Mouse (Mus musculus) liver, embryonic 12.5 days (tissue): Measurements from ENCODE around the gene Map3k20. TPM values are rescaled to one million over a fixed set of nuclear protein-coding genes. Genes with fewer than 3 reads are reported as not detected.

Source experiments
- ATAC-seq: fragments of 200-750 bp; cut with Nextera tagmentation; 2 replicates; pipeline ENCODE4 v1.8.0; 2017; ENCODE audit warnings: moderate number of reproducible peaks, mild to moderate bottlenecking, moderate library complexity
- H3K27ac ChIP-seq: fragments of 300-500 bp; sonication (generic); 2 replicates; pipeline ENCODE4 v1.5.1; 2016; ENCODE audit warnings: mild to moderate bottlenecking
- H3K27me3 ChIP-seq: fragments of 300-500 bp; sonication (generic); replicated peaks from 2 replicates; pipeline ENCODE4 v1.6.1; 2016; ENCODE audit warnings: mild to moderate bottlenecking, moderate library complexity
- H3K36me3 ChIP-seq: fragments of 300-500 bp; sonication (generic); 2 replicates; pipeline ENCODE4 v1.6.1; 2016; ENCODE audit warnings: mild to moderate bottlenecking, moderate library complexity
- H3K4me1 ChIP-seq: fragments of 300-500 bp; sonication (generic); 2 replicates; pipeline ENCODE4 v1.6.1; 2016
- H3K4me2 ChIP-seq: fragments of 300-500 bp; sonication (generic); 2 replicates; pipeline ENCODE4 v1.6.1; 2016; ENCODE audit warnings: mild to moderate bottlenecking, moderate library complexity
- H3K4me3 ChIP-seq: fragments of 300-500 bp; sonication (generic); 2 replicates; pipeline ENCODE4 v1.5.1; 2016; ENCODE audit warnings: mild to moderate bottlenecking, moderate library complexity
- H3K9ac ChIP-seq: fragments of 300-500 bp; sonication (generic); 2 replicates; pipeline ENCODE4 v1.6.1; 2016; ENCODE audit warnings: mild to moderate bottlenecking, moderate library complexity
- H3K9me3 ChIP-seq: fragments of 300-500 bp; sonication (generic); replicated peaks from 2 replicates; pipeline ENCODE4 v1.6.1; 2016; ENCODE audit warnings: mild to moderate bottlenecking, moderate library complexity
- WGBS: fragments of 180-500 bp; shearing (Covaris S2); methylation state at CpG from one replicate; pipeline ENCODE4 v1.1.7; 2016; ENCODE audit not compliant: insufficient replicate concordance; 5-methylcytosine and 5-hydroxymethylcytosine counted together
- polyA plus RNA-seq: library from polyadenylated mRNA; unstranded; fragments of >200 nt; fragmentation: Nextera tagmentation; extraction: Ambion mirVana; gene quantifications from 2 replicates; pipeline ENCODE4 v1.2.1, GENCODE M21; 2016

Gene Map3k20
- polyA plus RNA-seq, 1 experiment from 2014 or later = 9.4 TPM

GRCm38 (mm10) chr2:72415416-72415815 is 130.0 kb downstream of the Map3k20 start:
- no peak overlapping the region for H3K4me2 ChIP-seq
- whole genome bisulfite sequencing = 82% methylated on average over 5 of the region's 5 CpGs
- H3K9me3 ChIP-seq = no peaks in the 10 kb centered on the region
- no peak for ATAC-seq
- no peak overlapping the region for H3K9ac ChIP-seq
- H3K4me3 ChIP-seq = no peak overlapping the region
- H3K27me3 ChIP-seq = no peaks in the 10 kb centered on the region
- 0 out of 2 replicates have a peak, but pooled peaks cover 5% of the 10 kb centered on the region for H3K4me1 ChIP-seq
- H3K36me3 ChIP-seq = peaks cover 14% of the 10 kb centered on the region
- H3K27ac ChIP-seq = no peak overlapping the region

- ATAC-seq = no peak
- H3K4me3 ChIP-seq = no peak overlapping the region
- H3K36me3 ChIP-seq = peaks cover 14% of the 10 kb centered on the region
- no peaks in the 10 kb centered on the region for H3K9me3 ChIP-seq
- no peak overlapping the region for H3K4me2 ChIP-seq
- 63% methylated on average over 14 of the region's 14 CpGs for WGBS
- H3K9ac ChIP-seq = no peak overlapping the region
- no peaks in the 10 kb centered on the region for H3K27me3 ChIP-seq
- H3K4me1 ChIP-seq = 0 out of 2 replicates have a peak, but pooled peaks cover 5% of the 10 kb centered on the region
- H3K27ac ChIP-seq = no peak overlapping the region
These were observed 131.0 kb downstream of the Map3k20 start for GRCm38 (mm10) chr2:72416095-72417080.

- no peak overlapping the region for H3K4me2 ChIP-seq
- 86% methylated on average over 5 of the region's 5 CpGs for WGBS
These were observed 135.1 kb downstream of the Map3k20 start for GRCm38 (mm10) chr2:72420561-72420960.

GRCm38 (mm10) chr2:72424656-72425055 is 139.2 kb downstream of the Map3k20 start:
- Histone ChIP-seq H3K36me3 (no peaks in the 10 kb centered on the region), H3K27ac (no peak overlapping the region), H3K4me3 (no peak overlapping the region), H3K9ac (no peak overlapping the region), H3K4me1 (no peaks in the 10 kb centered on the region), H3K9me3 (no peaks in the 10 kb centered on the region), H3K4me2 (no peak overlapping the region), H3K27me3 (no peaks in the 10 kb centered on the region)
- no peak for ATAC-seq
- WGBS = 79% methylated on average over 7 of the region's 7 CpGs

More at GRCm38 (mm10) chr2:72420561-72420960, 135.1 kb downstream of the Map3k20 start:
- no peak overlapping the region for H3K27ac ChIP-seq
- H3K9ac ChIP-seq = no peak overlapping the region
- no peak for ATAC-seq
- no peaks in the 10 kb centered on the region for H3K27me3 ChIP-seq
- no peak overlapping the region for H3K4me3 ChIP-seq
- H3K9me3 ChIP-seq = no peaks in the 10 kb centered on the region
- H3K4me1 ChIP-seq = 0 out of 2 replicates have a peak, but pooled peaks cover 2% of the 10 kb centered on the region
- H3K36me3 ChIP-seq = peaks cover 14% of the 10 kb centered on the region

- H3K4me2 ChIP-seq = no peak overlapping the region
- H3K36me3 ChIP-seq = no peaks in the 10 kb centered on the region
- H3K4me3 ChIP-seq = no peak overlapping the region
- no peak overlapping the region for H3K9ac ChIP-seq
- H3K4me1 ChIP-seq = no peaks in the 10 kb centered on the region
- H3K27me3 ChIP-seq = no peaks in the 10 kb centered on the region
- H3K9me3 ChIP-seq = no peaks in the 10 kb centered on the region
- ATAC-seq = no peak
- no peak overlapping the region for H3K27ac ChIP-seq
- 75% methylated on average over 8 of the region's 8 CpGs for WGBS
These were observed 141.3 kb downstream of the Map3k20 start for GRCm38 (mm10) chr2:72426776-72427175.

- WGBS = 86% methylated on average over 11 of the region's 11 CpGs
- no peak for ATAC-seq
These were observed 141.9 kb downstream of the Map3k20 start for GRCm38 (mm10) chr2:72427288-72427687.

GRCm38 (mm10) chr2:72438941-72439533 is 153.6 kb downstream of the Map3k20 start:
- Histone ChIP-seq H3K27ac (no peak overlapping the region), H3K9me3 (no peaks in the 10 kb centered on the region), H3K4me2 (no peak overlapping the region), H3K9ac (no peak overlapping the region), H3K27me3 (no peaks in the 10 kb centered on the region), H3K4me3 (no peak overlapping the region), H3K4me1 (no peaks in the 10 kb centered on the region), H3K36me3 (peaks cover 23% of the 10 kb centered on the region; the same call in 1 of the 2 replicates)
- no peak for ATAC-seq
- 84% methylated on average over 8 of the region's 8 CpGs for WGBS

More at GRCm38 (mm10) chr2:72427288-72427687, 141.9 kb downstream of the Map3k20 start:
- no peak overlapping the region for H3K4me3 ChIP-seq
- no peaks in the 10 kb centered on the region for H3K9me3 ChIP-seq
- no peaks in the 10 kb centered on the region for H3K4me1 ChIP-seq
- no peak overlapping the region for H3K9ac ChIP-seq
- no peak overlapping the region for H3K27ac ChIP-seq
- no peaks in the 10 kb centered on the region for H3K36me3 ChIP-seq
- H3K27me3 ChIP-seq = no peaks in the 10 kb centered on the region
- H3K4me2 ChIP-seq = no peak overlapping the region

- peaks cover 20% of the 10 kb centered on the region; the same call in 1 of the 2 replicates for H3K36me3 ChIP-seq
- WGBS = 87% methylated on average over 9 of the region's 9 CpGs
- no peak overlapping the region for H3K4me3 ChIP-seq
- H3K4me1 ChIP-seq = no peaks in the 10 kb centered on the region
- no peaks in the 10 kb centered on the region for H3K9me3 ChIP-seq
- H3K27me3 ChIP-seq = no peaks in the 10 kb centered on the region
- no peak for ATAC-seq
- H3K4me2 ChIP-seq = no peak overlapping the region
- no peak overlapping the region for H3K9ac ChIP-seq
- H3K27ac ChIP-seq = no peak overlapping the region
These were observed 155.6 kb downstream of the Map3k20 start for GRCm38 (mm10) chr2:72441010-72441409.

GRCm38 (mm10) chr2:72442825-72443224 is 157.4 kb downstream of the Map3k20 start:
- no peak overlapping the region for H3K4me2 ChIP-seq
- H3K27me3 ChIP-seq = no peaks in the 10 kb centered on the region
- no peaks in the 10 kb centered on the region for H3K9me3 ChIP-seq
- peaks cover 20% of the 10 kb centered on the region; the same call in 1 of the 2 replicates for H3K36me3 ChIP-seq
- no peak overlapping the region for H3K27ac ChIP-seq
- no peaks in the 10 kb centered on the region for H3K4me1 ChIP-seq
- no peak overlapping the region for H3K9ac ChIP-seq
- H3K4me3 ChIP-seq = no peak overlapping the region
- WGBS = 65% methylated on average over 6 of the region's 6 CpGs
- no peak for ATAC-seq

- Histone ChIP-seq H3K27ac (no peak overlapping the region), H3K36me3 (peaks cover 10% of the 10 kb centered on the region; the same call in 1 of the 2 replicates), H3K4me1 (no peaks in the 10 kb centered on the region), H3K9me3 (no peaks in the 10 kb centered on the region), H3K4me3 (no peak overlapping the region), H3K4me2 (no peak overlapping the region), H3K27me3 (no peaks in the 10 kb centered on the region), H3K9ac (no peak overlapping the region)
- no peak for ATAC-seq
- 62% methylated on average over 3 of the region's 3 CpGs for WGBS
These were observed 158.5 kb downstream of the Map3k20 start for GRCm38 (mm10) chr2:72443960-72444359.

GRCm38 (mm10) chr2:72446106-72446505 is 160.7 kb downstream of the Map3k20 start:
- Histone ChIP-seq H3K4me3 (no peak overlapping the region), H3K9me3 (no peaks in the 10 kb centered on the region), H3K36me3 (peaks cover 6% of the 10 kb centered on the region; the same call in 1 of the 2 replicates), H3K27me3 (no peaks in the 10 kb centered on the region), H3K9ac (no peak overlapping the region), H3K27ac (no peak overlapping the region), H3K4me1 (no peaks in the 10 kb centered on the region), H3K4me2 (no peak overlapping the region)
- ATAC-seq = no peak
- 74% methylated on average over 3 of the region's 3 CpGs for WGBS

- 53% methylated on average over 5 of the region's 5 CpGs for WGBS
These were observed 161.2 kb downstream of the Map3k20 start for GRCm38 (mm10) chr2:72446615-72447014.

More at GRCm38 (mm10) chr2:72446615-72447014, 161.2 kb downstream of the Map3k20 start:
- no peaks in the 10 kb centered on the region for H3K9me3 ChIP-seq
- no peak overlapping the region for H3K9ac ChIP-seq
- H3K27ac ChIP-seq = no peak overlapping the region
- H3K4me1 ChIP-seq = no peaks in the 10 kb centered on the region
- no peak overlapping the region for H3K4me3 ChIP-seq
- no peaks in the 10 kb centered on the region for H3K27me3 ChIP-seq
- 0 out of 2 replicates have a peak, but pooled peaks cover under 1% of the 10 kb centered on the region for H3K36me3 ChIP-seq
- ATAC-seq = no peak
- H3K4me2 ChIP-seq = no peak overlapping the region
